Mouse (Mus musculus): Measurements from ENCODE around the gene Ncdn. TPM values are rescaled to one million over a fixed set of nuclear protein-coding genes. Genes with fewer than 3 reads are reported as not detected.
A peak's percentile ranks its signal among the peaks of the same experiment; 100 is the strongest.

Gene Ncdn
- polyA plus RNA-seq, 1 experiment from 2014 or later = 29.0 TPM

GRCm38 (mm10) chr4:126739966-126740676 is 13.1 kb downstream of the Ncdn start:
- H3K27me3 ChIP-seq (replicated peaks; ENCODE audit: control insufficient read depth, insufficient read depth, low read length) = peaks cover 39% of the 10 kb centered on the region
- no peak for DNase-seq (ENCODE audit: low spot score)
- H3K4me3 ChIP-seq (ENCODE audit: low read depth, low read length) = no peak overlapping the region
- H3K4me1 ChIP-seq (replicated peaks; ENCODE audit: control insufficient read depth, insufficient read depth, low read length) = no peaks in the 10 kb centered on the region; the same call in 1 of the 2 replicates
- H3K9me3 ChIP-seq (ENCODE audit: control insufficient read depth, low read length) = no peaks in the 10 kb centered on the region
- peaks cover 11% of the 10 kb centered on the region for H3K36me3 ChIP-seq (ENCODE audit: control insufficient read depth, insufficient read depth, low read length)
- WGBS = 23% methylated on average over 10 of the region's 10 CpGs
- no peak overlapping the region for H3K4me2 ChIP-seq (ENCODE audit: low read length)
- H3K27ac ChIP-seq (ENCODE audit: low read depth) = no peak overlapping the region
- no peak for ATAC-seq (replicated peaks; ENCODE audit: low FRiP score, low TSS enrichment, low read depth)
- no peak overlapping the region for H3K9ac ChIP-seq (ENCODE audit: low read length)

- H3K27me3 ChIP-seq (replicated peaks; ENCODE audit: control insufficient read depth, insufficient read depth, low read length) = peaks cover 80% of the 10 kb centered on the region
- WGBS = 3% methylated on average over 32 of the region's 32 CpGs
- no peaks in the 10 kb centered on the region for H3K36me3 ChIP-seq (ENCODE audit: control insufficient read depth, insufficient read depth, low read length)
- H3K4me2 ChIP-seq (ENCODE audit: low read length) = peak within 1 kb of the TSS; percentile 45
- peak within 1 kb of the TSS; percentile 25 for H3K4me3 ChIP-seq (ENCODE audit: low read depth, low read length)
- peak; percentile 79 for DNase-seq (ENCODE audit: low spot score)
- no peaks in the 10 kb centered on the region for H3K9me3 ChIP-seq (ENCODE audit: control insufficient read depth, low read length)
- H3K9ac ChIP-seq (ENCODE audit: low read length) = 0 out of 2 replicates have a peak within 1 kb of the TSS, but pooled peaks have one; percentile 5
- H3K4me1 ChIP-seq (replicated peaks; ENCODE audit: control insufficient read depth, insufficient read depth, low read length) = no peaks in the 10 kb centered on the region; the same call in 1 of the 2 replicates
- peak; percentile 54; the same call in 1 of the 2 replicates for ATAC-seq (replicated peaks; ENCODE audit: low FRiP score, low TSS enrichment, low read depth)
- no peak within 1 kb of the TSS for H3K27ac ChIP-seq (ENCODE audit: low read depth)
Measured at GRCm38 (mm10) chr4:126736001-126736414, 17.2 kb downstream of the Ncdn start, which contains the start of gene Tfap2e. Gene Tfap2e (minus strand): TSS chr4:126736240.

- peak overlapping the region; percentile 45 for H3K4me2 ChIP-seq (ENCODE audit: low read length)
- H3K4me3 ChIP-seq (ENCODE audit: low read depth, low read length) = peak overlapping the region; percentile 25
- peak; percentile 74 for DNase-seq (ENCODE audit: low spot score)
- H3K9me3 ChIP-seq (ENCODE audit: control insufficient read depth, low read length) = no peaks in the 10 kb centered on the region
- ATAC-seq (replicated peaks; ENCODE audit: low FRiP score, low TSS enrichment, low read depth) = 0 out of 2 replicates have a peak, but pooled peaks have one; percentile 26
- H3K9ac ChIP-seq (ENCODE audit: low read length) = 0 out of 2 replicates have a peak overlapping the region, but pooled peaks have one; percentile 5
- H3K4me1 ChIP-seq (replicated peaks; ENCODE audit: control insufficient read depth, insufficient read depth, low read length) = no peaks in the 10 kb centered on the region; the same call in 1 of the 2 replicates
- no peak overlapping the region for H3K27ac ChIP-seq (ENCODE audit: low read depth)
- no peaks in the 10 kb centered on the region for H3K36me3 ChIP-seq (ENCODE audit: control insufficient read depth, insufficient read depth, low read length)
- H3K27me3 ChIP-seq (replicated peaks; ENCODE audit: control insufficient read depth, insufficient read depth, low read length) = peaks cover 86% of the 10 kb centered on the region
- WGBS = 2% methylated on average over 44 of the region's 62 CpGs
Measured at GRCm38 (mm10) chr4:126735382-126736000, 17.7 kb downstream of the Ncdn start.

GRCm38 (mm10) chr4:126734700-126735381 is 18.4 kb downstream of the Ncdn start:
- no peak for ATAC-seq (replicated peaks; ENCODE audit: low FRiP score, low TSS enrichment, low read depth)
- H3K36me3 ChIP-seq (ENCODE audit: control insufficient read depth, insufficient read depth, low read length) = no peaks in the 10 kb centered on the region
- H3K9ac ChIP-seq (ENCODE audit: low read length) = no peak overlapping the region
- WGBS = 3% methylated on average over 50 of the region's 51 CpGs
- no peaks in the 10 kb centered on the region; the same call in 1 of the 2 replicates for H3K4me1 ChIP-seq (replicated peaks; ENCODE audit: control insufficient read depth, insufficient read depth, low read length)
- H3K9me3 ChIP-seq (ENCODE audit: control insufficient read depth, low read length) = no peaks in the 10 kb centered on the region
- H3K4me3 ChIP-seq (ENCODE audit: low read depth, low read length) = peak overlapping the region; percentile 25
- peak; percentile 70 for DNase-seq (ENCODE audit: low spot score)
- H3K4me2 ChIP-seq (ENCODE audit: low read length) = peak overlapping the region; percentile 45
- H3K27ac ChIP-seq (ENCODE audit: low read depth) = no peak overlapping the region
- peaks cover 92% of the 10 kb centered on the region for H3K27me3 ChIP-seq (replicated peaks; ENCODE audit: control insufficient read depth, insufficient read depth, low read length)

- no peaks in the 10 kb centered on the region; the same call in 1 of the 2 replicates for H3K4me1 ChIP-seq (replicated peaks; ENCODE audit: control insufficient read depth, insufficient read depth, low read length)
- H3K4me2 ChIP-seq (ENCODE audit: low read length) = no peak overlapping the region
- H3K9me3 ChIP-seq (ENCODE audit: control insufficient read depth, low read length) = no peaks in the 10 kb centered on the region
- ATAC-seq (replicated peaks; ENCODE audit: low FRiP score, low TSS enrichment, low read depth) (no peak), DNase-seq (ENCODE audit: low spot score) (no peak)
- no peak overlapping the region for H3K4me3 ChIP-seq (ENCODE audit: low read depth, low read length)
- H3K27ac ChIP-seq (ENCODE audit: low read depth) = no peak overlapping the region
- H3K9ac ChIP-seq (ENCODE audit: low read length) = no peak overlapping the region
- no peaks in the 10 kb centered on the region for H3K36me3 ChIP-seq (ENCODE audit: control insufficient read depth, insufficient read depth, low read length)
- peaks cover 98% of the 10 kb centered on the region for H3K27me3 ChIP-seq (replicated peaks; ENCODE audit: control insufficient read depth, insufficient read depth, low read length)
- WGBS = 3% methylated on average over 16 of the region's 16 CpGs
Measured at GRCm38 (mm10) chr4:126734001-126734603, 19.1 kb downstream of the Ncdn start.

GRCm38 (mm10) chr4:126732531-126733380 is 20.5 kb downstream of the Ncdn start:
- Histone ChIP-seq H3K9me3 (ENCODE audit: control insufficient read depth, low read length) (no peaks in the 10 kb centered on the region), H3K9ac (ENCODE audit: low read length) (no peak overlapping the region), H3K36me3 (ENCODE audit: control insufficient read depth, insufficient read depth, low read length) (no peaks in the 10 kb centered on the region), H3K4me1 (replicated peaks; ENCODE audit: control insufficient read depth, insufficient read depth, low read length) (no peaks in the 10 kb centered on the region; the same call in 1 of the 2 replicates), H3K27ac (ENCODE audit: low read depth) (no peak overlapping the region), H3K27me3 (replicated peaks; ENCODE audit: control insufficient read depth, insufficient read depth, low read length) (peaks cover 85% of the 10 kb centered on the region), H3K4me2 (ENCODE audit: low read length) (no peak overlapping the region), H3K4me3 (ENCODE audit: low read depth, low read length) (no peak overlapping the region)
- ATAC-seq (replicated peaks; ENCODE audit: low FRiP score, low TSS enrichment, low read depth) = no peak
- WGBS = 5% methylated on average over 26 of the region's 26 CpGs
- peak; percentile 66 for DNase-seq (ENCODE audit: low spot score)

- peaks cover 79% of the 10 kb centered on the region for H3K27me3 ChIP-seq (replicated peaks; ENCODE audit: control insufficient read depth, insufficient read depth, low read length)
- DNase-seq (ENCODE audit: low spot score) (no peak), ATAC-seq (replicated peaks; ENCODE audit: low FRiP score, low TSS enrichment, low read depth) (no peak)
- no peak overlapping the region for H3K27ac ChIP-seq (ENCODE audit: low read depth)
- no peaks in the 10 kb centered on the region; the same call in 1 of the 2 replicates for H3K4me1 ChIP-seq (replicated peaks; ENCODE audit: control insufficient read depth, insufficient read depth, low read length)
- whole genome bisulfite sequencing = 3% methylated on average over 18 of the region's 18 CpGs
- H3K4me2 ChIP-seq (ENCODE audit: low read length) = no peak overlapping the region
- H3K9ac ChIP-seq (ENCODE audit: low read length) = no peak overlapping the region
- H3K36me3 ChIP-seq (ENCODE audit: control insufficient read depth, insufficient read depth, low read length) = no peaks in the 10 kb centered on the region
- no peak overlapping the region for H3K4me3 ChIP-seq (ENCODE audit: low read depth, low read length)
- no peaks in the 10 kb centered on the region for H3K9me3 ChIP-seq (ENCODE audit: control insufficient read depth, low read length)
Measured at GRCm38 (mm10) chr4:126732111-126732510, 21.1 kb downstream of the Ncdn start.

Data from intestine, embryonic 14.5 days (tissue).